Mouse (Mus musculus) thymus, postnatal 14 days (tissue): ENCODE results near the gene Rasgrp3.
"Not testable (repeated sequence)": the region's sequence is repeated elsewhere in the genome, so short reads cannot be mapped to it uniquely, and the experiment has no call there.

Experiments
- DNase-seq: peaks from one replicate; pipeline ENCODE4 v3.0.0; 2021

Gene Rasgrp3

GRCm38 (mm10) chr17:75435599-75435998 lies at the start of gene Rasgrp3:
Gene Rasgrp3 (plus strand): TSS chr17:75435896.
- DNase-seq = no peak

- no peak for DNase-seq
These were observed 47.3 kb upstream of the Rasgrp3 start for GRCm38 (mm10) chr17:75388402-75388801.

- DNase-seq = no peak
These were observed 45.6 kb upstream of the Rasgrp3 start for GRCm38 (mm10) chr17:75390142-75390541.

GRCm38 (mm10) chr17:75391429-75392192 lies 44.1 kb upstream of the Rasgrp3 start:
- DNase-seq = no peak

GRCm38 (mm10) chr17:75406405-75406804 lies 29.3 kb upstream of the Rasgrp3 start:
- no peak for DNase-seq

GRCm38 (mm10) chr17:75416861-75417260 lies 18.8 kb upstream of the Rasgrp3 start:
- DNase-seq = no peak

- DNase-seq = no peak
These were observed 1.5 kb upstream of the Rasgrp3 start for GRCm38 (mm10) chr17:75434152-75434551.

- no peak for DNase-seq
These were observed 825 bp upstream of the Rasgrp3 start for GRCm38 (mm10) chr17:75434871-75435270.

GRCm38 (mm10) chr17:75436095-75436494 lies 399 bp downstream of the Rasgrp3 start:
- DNase-seq = no peak

- no peak for DNase-seq
These were observed 1.1 kb downstream of the Rasgrp3 start for GRCm38 (mm10) chr17:75436819-75437218.

- no peak for DNase-seq
These were observed 1.6 kb downstream of the Rasgrp3 start for GRCm38 (mm10) chr17:75437239-75437750.

GRCm38 (mm10) chr17:75438162-75438561 lies 2.5 kb downstream of the Rasgrp3 start:
- no peak for DNase-seq

- no peak for DNase-seq
These were observed 3.4 kb downstream of the Rasgrp3 start for GRCm38 (mm10) chr17:75439062-75439461.

GRCm38 (mm10) chr17:75440619-75441018 lies 4.9 kb downstream of the Rasgrp3 start:
- DNase-seq = no peak

- DNase-seq = no peak
These were observed 5.6 kb downstream of the Rasgrp3 start for GRCm38 (mm10) chr17:75441260-75441830.

GRCm38 (mm10) chr17:75442352-75442751 lies 6.7 kb downstream of the Rasgrp3 start:
- no peak for DNase-seq

- no peak for DNase-seq
These were observed 7.4 kb downstream of the Rasgrp3 start for GRCm38 (mm10) chr17:75443064-75443621.

- no peak for DNase-seq
These were observed 12.6 kb downstream of the Rasgrp3 start for GRCm38 (mm10) chr17:75448257-75448656.

- no peak for DNase-seq
These were observed 13.3 kb downstream of the Rasgrp3 start for GRCm38 (mm10) chr17:75449022-75449421.

GRCm38 (mm10) chr17:75452313-75452712 lies 16.6 kb downstream of the Rasgrp3 start:
- no peak for DNase-seq

- no peak for DNase-seq
These were observed 17.9 kb downstream of the Rasgrp3 start for GRCm38 (mm10) chr17:75453639-75454038.

- not testable (repeated sequence) for DNase-seq
These were observed 20.4 kb downstream of the Rasgrp3 start for GRCm38 (mm10) chr17:75456096-75456495.

- no peak for DNase-seq
These were observed 24.9 kb downstream of the Rasgrp3 start for GRCm38 (mm10) chr17:75460621-75461020.

- DNase-seq = no peak
These were observed 26.1 kb downstream of the Rasgrp3 start for GRCm38 (mm10) chr17:75461771-75462170.
